Mouse (Mus musculus): ENCODE data around the gene Cpvl. TPM values are rescaled to one million over a fixed set of nuclear protein-coding genes. Genes with fewer than 3 reads are reported as not detected.

Gene Cpvl
- total RNA-seq, 2 experiments from 2014 or later = not detected

GRCm38 (mm10) chr6:53893731-53894130 lies 84.7 kb downstream of the Cpvl start:
- no peak for ATAC-seq (ENCODE audit: poor library complexity, severe bottlenecking)

GRCm38 (mm10) chr6:53891109-53891508 lies 87.4 kb downstream of the Cpvl start:
- ATAC-seq (ENCODE audit: poor library complexity, severe bottlenecking) = no peak

GRCm38 (mm10) chr6:53884931-53885330 lies 93.5 kb downstream of the Cpvl start:
- no peak for ATAC-seq (ENCODE audit: poor library complexity, severe bottlenecking)

GRCm38 (mm10) chr6:53884496-53884895 lies 94.0 kb downstream of the Cpvl start:
- no peak for ATAC-seq (ENCODE audit: poor library complexity, severe bottlenecking)

- ATAC-seq (ENCODE audit: poor library complexity, severe bottlenecking) = no peak
These were observed 95.1 kb downstream of the Cpvl start for GRCm38 (mm10) chr6:53883405-53883804.

GRCm38 (mm10) chr6:53881623-53882022 lies 96.8 kb downstream of the Cpvl start:
- no peak for ATAC-seq (ENCODE audit: poor library complexity, severe bottlenecking)

GRCm38 (mm10) chr6:53881235-53881606 lies 97.2 kb downstream of the Cpvl start:
- ATAC-seq (ENCODE audit: poor library complexity, severe bottlenecking) = no peak

GRCm38 (mm10) chr6:53880530-53881234 lies 97.8 kb downstream of the Cpvl start:
- ATAC-seq (ENCODE audit: poor library complexity, severe bottlenecking) = no peak

GRCm38 (mm10) chr6:53879567-53879966 lies 98.9 kb downstream of the Cpvl start:
- ATAC-seq (ENCODE audit: poor library complexity, severe bottlenecking) = no peak

- ATAC-seq (ENCODE audit: poor library complexity, severe bottlenecking) = no peak
These were observed 103.5 kb downstream of the Cpvl start for GRCm38 (mm10) chr6:53874881-53875429.

GRCm38 (mm10) chr6:53871903-53872302 lies 106.6 kb downstream of the Cpvl start:
- no peak for ATAC-seq (ENCODE audit: poor library complexity, severe bottlenecking)

- ATAC-seq (ENCODE audit: poor library complexity, severe bottlenecking) = no peak
These were observed 115.5 kb downstream of the Cpvl start for GRCm38 (mm10) chr6:53863011-53863410.

GRCm38 (mm10) chr6:53859106-53859505 lies 119.4 kb downstream of the Cpvl start:
- no peak for ATAC-seq (ENCODE audit: poor library complexity, severe bottlenecking)

- ATAC-seq (ENCODE audit: poor library complexity, severe bottlenecking) = no peak
These were observed 120.6 kb downstream of the Cpvl start for GRCm38 (mm10) chr6:53857822-53858221.

GRCm38 (mm10) chr6:53856775-53857174 lies 121.7 kb downstream of the Cpvl start:
- no peak for ATAC-seq (ENCODE audit: poor library complexity, severe bottlenecking)

- ATAC-seq (ENCODE audit: poor library complexity, severe bottlenecking) = no peak
These were observed 123.3 kb downstream of the Cpvl start for GRCm38 (mm10) chr6:53854971-53855856.

GRCm38 (mm10) chr6:53854226-53854625 lies 124.2 kb downstream of the Cpvl start:
- ATAC-seq (ENCODE audit: poor library complexity, severe bottlenecking) = no peak

- ATAC-seq (ENCODE audit: poor library complexity, severe bottlenecking) = no peak
These were observed 124.9 kb downstream of the Cpvl start for GRCm38 (mm10) chr6:53853546-53853945.

- ATAC-seq (ENCODE audit: poor library complexity, severe bottlenecking) = no peak
These were observed 133.8 kb downstream of the Cpvl start for GRCm38 (mm10) chr6:53844626-53845025.

GRCm38 (mm10) chr6:53825213-53825612 lies 153.3 kb downstream of the Cpvl start:
- no peak for ATAC-seq (ENCODE audit: poor library complexity, severe bottlenecking)

Measured in megakaryocyte, adult 5-6 weeks (primary cell).